Mouse (Mus musculus): Measurements from ENCODE around the gene Ckmt2.

Gene Ckmt2

GRCm38 (mm10) chr13:91876741-91877349, at the start of gene Ckmt2:
Gene Ckmt2, minus strand, starts transcription at chr13:91876885.
- DNase-seq = peak; percentile 97

- peak; percentile 27 for DNase-seq
Observed at GRCm38 (mm10) chr13:91921010-91921409, 44.3 kb upstream of the Ckmt2 start.

- peak; percentile 36 for DNase-seq
Observed at GRCm38 (mm10) chr13:91918764-91919163, 42.1 kb upstream of the Ckmt2 start.

- peak; percentile 9 for DNase-seq
Observed at GRCm38 (mm10) chr13:91917835-91918234, 41.1 kb upstream of the Ckmt2 start.

- DNase-seq = peak; percentile 52
Observed at GRCm38 (mm10) chr13:91916308-91916707, 39.6 kb upstream of the Ckmt2 start.

- peak; percentile 87 for DNase-seq
Observed at GRCm38 (mm10) chr13:91915582-91916239, 39.0 kb upstream of the Ckmt2 start.

GRCm38 (mm10) chr13:91915192-91915581, 38.5 kb upstream of the Ckmt2 start:
- peak; percentile 61 for DNase-seq

GRCm38 (mm10) chr13:91911652-91912051, 35.0 kb upstream of the Ckmt2 start:
- DNase-seq = peak; percentile 69

GRCm38 (mm10) chr13:91911211-91911610, 34.5 kb upstream of the Ckmt2 start:
- peak; percentile 40 for DNase-seq

- DNase-seq = peak; percentile 97
Observed at GRCm38 (mm10) chr13:91908202-91908980, 31.7 kb upstream of the Ckmt2 start.

- DNase-seq = no peak
Observed at GRCm38 (mm10) chr13:91906338-91906737, 29.7 kb upstream of the Ckmt2 start.

- no peak for DNase-seq
Observed at GRCm38 (mm10) chr13:91896476-91896875, 19.8 kb upstream of the Ckmt2 start.

GRCm38 (mm10) chr13:91893132-91893531, 16.4 kb upstream of the Ckmt2 start:
- peak; percentile 83 for DNase-seq

GRCm38 (mm10) chr13:91890031-91890619, 13.4 kb upstream of the Ckmt2 start:
- DNase-seq = peak; percentile 59

- DNase-seq = peak; percentile 61
Observed at GRCm38 (mm10) chr13:91884714-91885386, 8.2 kb upstream of the Ckmt2 start.

- peak; percentile 70 for DNase-seq
Observed at GRCm38 (mm10) chr13:91881837-91882480, 5.3 kb upstream of the Ckmt2 start.

GRCm38 (mm10) chr13:91880256-91880655, 3.6 kb upstream of the Ckmt2 start:
- peak; percentile 62 for DNase-seq

- DNase-seq = peak; percentile 83
Observed at GRCm38 (mm10) chr13:91877996-91878395, 1.3 kb upstream of the Ckmt2 start.

- peak; percentile 96 for DNase-seq
Observed at GRCm38 (mm10) chr13:91877350-91877749, 665 bp upstream of the Ckmt2 start.

- peak; percentile 91 for DNase-seq
Observed at GRCm38 (mm10) chr13:91875581-91875980, 1.1 kb downstream of the Ckmt2 start.

- DNase-seq = peak; percentile 88
Observed at GRCm38 (mm10) chr13:91874565-91874964, 2.1 kb downstream of the Ckmt2 start.

GRCm38 (mm10) chr13:91873734-91874329, 2.9 kb downstream of the Ckmt2 start:
- DNase-seq = peak; percentile 93

Measured in heart, adult 11 months (tissue).